Mouse (Mus musculus) brain, embryonic 18.5 days (tissue): ENCODE data around the gene Apoc3.

ENCODE experiments used
- DNase-seq: peaks from one replicate; pipeline ENCODE4 v3.0.0-alpha.2; 2012; ENCODE audit warnings: low read depth, low spot score

Apoc3 gene

GRCm38 (mm10) chr9:46230450-46230975 is 4.9 kb downstream of the Apoc3 start:
- peak; percentile 1 for DNase-seq

- DNase-seq: peak; percentile 80
These were observed 5.6 kb downstream of the Apoc3 start for GRCm38 (mm10) chr9:46229573-46230449.

- DNase-seq: no peak
These were observed 6.9 kb downstream of the Apoc3 start, which contains the start of gene Apoa1 for GRCm38 (mm10) chr9:46228491-46228890. TSS of gene Apoa1 (plus strand) at chr9:46228580.

GRCm38 (mm10) chr9:46227064-46227614 is 8.3 kb downstream of the Apoc3 start:
- no peak for DNase-seq

- DNase-seq: no peak
These were observed 10.3 kb downstream of the Apoc3 start for GRCm38 (mm10) chr9:46224945-46225660.

GRCm38 (mm10) chr9:46224101-46224500 is 11.3 kb downstream of the Apoc3 start:
- no peak for DNase-seq

GRCm38 (mm10) chr9:46223090-46223489 is 12.3 kb downstream of the Apoc3 start:
- DNase-seq: no peak

GRCm38 (mm10) chr9:46218176-46218575 is 17.3 kb downstream of the Apoc3 start:
- no peak for DNase-seq

GRCm38 (mm10) chr9:46216744-46217470 is 18.5 kb downstream of the Apoc3 start:
- DNase-seq: no peak

- no peak for DNase-seq
These were observed 19.8 kb downstream of the Apoc3 start for GRCm38 (mm10) chr9:46215338-46216322.

GRCm38 (mm10) chr9:46214946-46215337 is 20.5 kb downstream of the Apoc3 start:
- no peak for DNase-seq

GRCm38 (mm10) chr9:46214276-46214675 is 21.2 kb downstream of the Apoc3 start:
- DNase-seq: no peak

- DNase-seq: no peak
These were observed 25.0 kb downstream of the Apoc3 start for GRCm38 (mm10) chr9:46210473-46210872.

- DNase-seq: no peak
These were observed 26.9 kb downstream of the Apoc3 start for GRCm38 (mm10) chr9:46208401-46208974.

- DNase-seq: no peak
These were observed 28.0 kb downstream of the Apoc3 start for GRCm38 (mm10) chr9:46207501-46207869.

- DNase-seq: no peak
These were observed 28.5 kb downstream of the Apoc3 start for GRCm38 (mm10) chr9:46206834-46207500.

- no peak for DNase-seq
These were observed 35.8 kb downstream of the Apoc3 start for GRCm38 (mm10) chr9:46199609-46200008.

GRCm38 (mm10) chr9:46198936-46199335 is 36.5 kb downstream of the Apoc3 start:
- DNase-seq: no peak

- DNase-seq: no peak
These were observed 37.0 kb downstream of the Apoc3 start for GRCm38 (mm10) chr9:46198461-46198860.
